24 mouse cellular contexts compared by ENCODE assay signal in the genomic region with DNA sequence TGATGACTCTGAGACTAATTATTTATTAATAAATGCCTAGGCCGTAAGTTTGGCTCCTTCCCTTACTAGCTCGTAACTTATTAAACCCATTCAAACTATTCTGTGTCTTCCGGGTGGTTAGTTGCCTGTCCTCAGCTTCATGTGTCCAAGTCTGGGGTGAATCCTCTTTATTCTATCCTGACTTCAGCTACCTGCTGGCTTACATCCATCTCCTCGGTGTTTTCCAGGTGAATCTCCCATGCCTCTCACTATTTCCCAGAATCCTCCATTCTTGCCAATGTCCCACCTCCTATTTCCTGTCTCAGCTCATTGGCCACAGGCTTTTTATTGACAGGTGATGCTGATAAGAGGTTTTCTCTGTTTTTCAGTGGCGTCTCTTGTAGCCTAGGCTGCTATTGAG.
"Had no signal": no experiment of that assay in that cellular context is flagged by ENCODE, and none has a peak within 500 bp of the region (broad histone marks: within the 10 kb centered on the region; RNA-seq: fewer than 3 reads in every experiment).

No protein-coding gene starts in this region.

- H3K36me3 ChIP-seq: heart, embryonic 10.5 days; heart, embryonic 12.5 days; hindbrain, embryonic 10.5 days; hindbrain, embryonic 12.5 days; intestine, embryonic 15.5 days; limb, embryonic 13.5 days; limb, embryonic 15.5 days; liver, embryonic 12.5 days had no signal

- H3K9me3 ChIP-seq: heart, embryonic 10.5 days; hindbrain, embryonic 10.5 days; hindbrain, embryonic 12.5 days; intestine, embryonic 15.5 days; limb, embryonic 13.5 days; limb, embryonic 15.5 days; liver, embryonic 12.5 days had no signal

- H3K4me1 ChIP-seq: heart, embryonic 12.5 days; hindbrain, embryonic 10.5 days; hindbrain, embryonic 12.5 days; intestine, embryonic 15.5 days; limb, embryonic 15.5 days had no signal

- H3K4me3 ChIP-seq: gastrocnemius, adult 2 months; heart, embryonic 10.5 days; heart, embryonic 12.5 days; hindbrain, embryonic 10.5 days; hindbrain, embryonic 12.5 days; intestine, embryonic 15.5 days; limb, embryonic 13.5 days; limb, embryonic 15.5 days; liver, embryonic 12.5 days had no signal

- H3K27ac ChIP-seq: gastrocnemius, adult 2 months; heart, embryonic 10.5 days; hindbrain, embryonic 10.5 days; hindbrain, embryonic 12.5 days; hindbrain, embryonic 14.5 days; intestine, embryonic 15.5 days; limb, embryonic 13.5 days; limb, embryonic 15.5 days; liver, embryonic 12.5 days; liver, embryonic 14.5 days had no signal

- ATAC-seq: forebrain, embryonic 16.5 days; hindbrain, embryonic 16.5 days; inflammation-experienced regulatory T-cells, adult 6 months; intestine, embryonic 15.5 days; intestine, postnatal 0 days; liver, embryonic 12.5 days had no signal

- H3K9ac ChIP-seq: heart, embryonic 12.5 days; hindbrain, embryonic 12.5 days; hindbrain, embryonic 14.5 days; intestine, embryonic 15.5 days; limb, embryonic 13.5 days; limb, embryonic 15.5 days; liver, embryonic 12.5 days; liver, embryonic 14.5 days had no signal

- DNase-seq: gastrocnemius, adult 2 months; gastrocnemius, postnatal 10 days; gastrocnemius, postnatal 25 days; heart, adult 18-20 months; heart, postnatal 10 days; heart, postnatal 4 days; layer of hippocampus, adult 9-11 months; layer of hippocampus, postnatal 36 days; left cerebral cortex, postnatal 4 days; lung, adult 18-20 months had no signal

- H3K27me3 ChIP-seq: heart, embryonic 12.5 days; hindbrain, embryonic 12.5 days; intestine, embryonic 15.5 days; limb, embryonic 13.5 days; limb, embryonic 15.5 days; liver, embryonic 12.5 days had no signal

- H3K4me2 ChIP-seq: heart, embryonic 12.5 days; hindbrain, embryonic 12.5 days; hindbrain, embryonic 14.5 days; intestine, embryonic 15.5 days; limb, embryonic 13.5 days; limb, embryonic 15.5 days; liver, embryonic 12.5 days had no signal
